Mouse (Mus musculus) heart, postnatal 25 days (tissue): Measurements from ENCODE around the gene Dvl1. TPM values are rescaled to one million over a fixed set of nuclear protein-coding genes. Genes with fewer than 3 reads are reported as not detected.

ENCODE experiments used
- DNase-seq: peaks from one replicate; pipeline ENCODE4 v3.0.0; 2022; ENCODE audit warnings: low spot score
- intact Hi-C: fragments of 180-260 bp; cut with DNase I; formaldehyde crosslinking; loops from one replicate; pipeline ENCODE4 v1.15.1; 2025
- total RNA-seq, 2 experiments: library from RNA; stranded (reverse); gene quantifications; 2 replicates each; pipeline ENCODE4 v1.2.3; 2021

Gene Dvl1
- total RNA-seq, 2 experiments from 2014 or later = 43.3 to 44.3 TPM

DNA sequence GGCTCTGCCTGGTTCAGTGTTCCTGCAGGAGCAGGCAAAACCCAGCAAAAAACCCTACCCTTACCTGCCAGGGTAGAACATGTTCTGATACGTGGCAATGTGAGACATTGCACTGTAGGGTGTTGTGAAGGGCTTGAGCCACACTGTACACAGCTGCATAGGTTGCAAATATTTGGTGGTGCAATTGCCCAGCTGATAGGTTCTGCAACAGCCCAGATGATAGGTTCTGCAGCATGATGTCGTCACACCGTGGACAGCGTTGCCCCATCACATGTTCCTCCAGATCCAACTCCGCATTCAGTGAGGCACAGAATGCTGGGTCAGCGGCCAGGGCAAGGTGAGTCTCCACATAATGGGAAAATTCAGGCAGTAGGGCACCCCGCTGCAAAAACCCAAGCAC lies 14.6 kb downstream of the Dvl1 start:
- intact Hi-C loops = no loop called here
- no peak for DNase-seq

DNA sequence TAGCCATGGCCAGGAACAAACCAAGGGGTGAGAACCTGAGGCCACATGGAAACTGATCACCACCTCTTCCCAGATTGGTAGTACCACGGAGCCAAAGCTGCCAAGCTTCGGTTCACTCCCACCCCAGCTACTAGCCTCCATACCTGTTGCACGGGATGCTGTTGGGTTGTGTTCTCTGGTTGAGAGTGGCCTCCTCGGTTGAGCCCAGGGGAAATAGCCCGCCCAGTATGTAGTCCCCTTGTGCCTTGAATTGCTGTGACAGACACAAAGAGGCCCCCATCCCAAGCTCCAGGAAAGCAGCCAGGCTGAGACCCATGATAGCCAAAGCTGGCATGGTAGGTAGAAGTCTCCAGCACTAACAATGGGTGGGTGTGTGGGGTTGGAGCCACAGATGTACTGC lies 15.8 kb downstream of the Dvl1 start, which contains the start of gene Tas1r3:
Gene Tas1r3, minus strand, starts transcription at position 362 of the 400 bp plus-strand sequence.
- intact Hi-C loops = no loop called here
- no peak for DNase-seq

DNA sequence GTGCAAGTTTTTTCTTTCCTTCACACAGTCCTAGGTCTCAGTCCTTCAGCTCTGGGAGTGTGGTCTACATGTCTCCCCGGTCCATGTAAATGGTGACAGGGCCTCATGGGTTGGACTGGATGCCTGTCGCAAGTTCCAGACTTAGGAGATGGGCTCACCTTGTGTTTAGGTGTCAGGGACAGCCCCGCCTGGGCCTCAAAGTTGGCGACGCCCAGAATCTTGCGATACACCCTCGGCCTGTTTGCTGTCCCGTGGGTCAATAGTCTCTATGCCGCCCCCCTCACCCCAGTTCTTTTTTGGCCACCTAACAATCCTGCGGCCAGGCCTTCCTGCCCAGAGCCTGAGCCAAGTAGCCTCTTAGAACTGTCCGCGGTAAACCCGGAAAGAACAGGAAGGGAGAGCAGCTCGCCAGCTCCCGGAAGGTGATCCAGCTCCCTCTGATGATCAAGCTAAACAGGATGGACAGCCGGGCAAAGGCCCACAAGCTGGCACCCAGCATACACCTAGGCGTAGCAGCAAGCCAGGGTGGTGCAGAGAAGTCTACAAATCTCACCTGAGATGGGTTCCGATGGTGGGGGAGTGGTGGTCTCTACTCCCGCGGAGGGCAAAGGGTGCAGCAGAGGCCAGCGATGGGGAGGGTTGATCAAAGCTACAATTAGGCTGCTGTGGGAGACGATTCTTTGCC lies 21.6 kb downstream of the Dvl1 start:
- intact Hi-C loops = loop anchor here (1.0 to 2.0 kb wide), 3 partner anchors 20 to 74 kb away; no protein-coding TSS in a partner anchor

DNA sequence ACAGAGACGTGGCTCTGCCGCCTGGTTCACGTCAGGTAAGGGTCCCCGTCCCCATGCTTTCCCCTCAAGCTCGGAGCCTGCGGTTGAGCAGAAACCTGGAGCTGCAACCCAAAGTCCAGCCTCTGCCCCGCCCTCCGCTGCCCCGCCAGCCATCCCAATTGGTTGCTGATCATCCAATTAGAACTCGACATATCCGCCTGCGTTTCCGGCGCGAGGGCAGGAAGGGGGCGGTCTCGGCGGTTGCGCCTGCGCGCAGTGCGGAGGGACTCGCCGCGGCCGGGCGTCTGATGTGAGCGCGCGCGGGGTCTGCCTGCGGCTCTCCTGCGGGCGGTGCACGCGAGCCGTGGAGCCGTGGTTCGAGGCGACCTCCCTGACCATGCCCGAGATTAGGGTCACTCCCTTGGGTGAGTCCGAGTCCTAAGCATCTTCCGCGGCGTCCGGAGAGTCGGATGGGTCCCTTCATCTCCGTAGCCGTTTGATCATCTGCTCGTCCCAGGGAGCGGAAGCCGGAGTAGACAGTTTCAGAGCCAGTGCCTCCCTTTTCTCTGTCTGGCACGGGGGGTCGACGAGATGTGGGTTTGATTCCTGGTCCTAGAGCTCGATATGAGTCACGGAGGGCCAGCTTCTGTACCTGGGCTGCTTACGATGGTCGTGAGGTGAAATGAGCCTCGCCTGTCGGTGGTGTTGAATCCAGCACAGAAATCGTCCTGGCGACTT lies 22.3 kb downstream of the Dvl1 start, which contains the start of the genes Cptp and Ints11:
Gene Cptp, minus strand, starts transcription at position 124 of the 717 bp plus-strand sequence.
Gene Ints11, plus strand, starts transcription at position 230 of the 717 bp plus-strand sequence.
- intact Hi-C loops = loop anchor here (1.0 to 2.0 kb wide), 3 partner anchors 19 to 73 kb away; no protein-coding TSS in a partner anchor
- peak; percentile 96 for DNase-seq

More for the DNA sequence above, 21.6 kb downstream of the Dvl1 start:
- no peak for DNase-seq

DNA sequence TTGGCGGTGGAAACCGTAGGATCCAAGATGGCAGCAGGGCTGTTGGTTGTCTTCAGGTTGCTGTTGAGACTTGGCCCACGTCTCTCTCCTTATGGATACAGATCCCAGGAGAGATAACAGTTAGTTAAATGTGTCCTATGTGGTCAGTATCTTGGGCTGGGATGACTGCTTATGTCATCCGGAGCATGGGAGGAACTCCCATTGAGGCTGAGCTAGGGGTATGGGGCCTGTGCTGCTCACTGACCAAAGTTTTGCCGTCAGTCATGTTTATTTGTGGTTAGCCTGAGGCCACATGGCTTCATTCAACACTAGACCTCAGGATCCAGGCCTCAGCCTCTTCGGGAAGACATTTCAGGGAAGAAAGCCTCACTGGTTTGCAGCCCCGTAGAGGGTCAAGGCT lies 24.2 kb downstream of the Dvl1 start:
- DNase-seq = no peak
- intact Hi-C loops = no loop called here

DNA sequence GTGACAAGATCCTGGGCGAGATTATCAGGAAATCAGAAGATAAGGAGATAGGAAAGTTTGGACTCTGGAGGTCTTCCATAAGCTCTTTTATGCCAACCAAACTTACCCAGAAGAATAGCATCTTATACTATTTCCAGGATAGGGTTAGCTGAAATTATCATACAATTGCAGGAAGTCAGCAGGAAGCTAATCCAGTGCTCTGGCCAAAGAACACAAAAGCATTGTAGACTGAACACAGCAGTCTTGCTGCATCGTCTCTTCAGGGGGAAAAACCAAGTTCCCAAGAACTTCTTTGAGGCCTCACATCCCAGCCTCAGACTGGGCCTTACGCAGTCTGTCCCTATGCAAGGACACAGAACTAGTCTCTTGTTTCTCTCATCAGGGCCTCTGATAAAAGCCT lies 36.4 kb downstream of the Dvl1 start:
- intact Hi-C loops = no loop called here
- no peak for DNase-seq

DNA sequence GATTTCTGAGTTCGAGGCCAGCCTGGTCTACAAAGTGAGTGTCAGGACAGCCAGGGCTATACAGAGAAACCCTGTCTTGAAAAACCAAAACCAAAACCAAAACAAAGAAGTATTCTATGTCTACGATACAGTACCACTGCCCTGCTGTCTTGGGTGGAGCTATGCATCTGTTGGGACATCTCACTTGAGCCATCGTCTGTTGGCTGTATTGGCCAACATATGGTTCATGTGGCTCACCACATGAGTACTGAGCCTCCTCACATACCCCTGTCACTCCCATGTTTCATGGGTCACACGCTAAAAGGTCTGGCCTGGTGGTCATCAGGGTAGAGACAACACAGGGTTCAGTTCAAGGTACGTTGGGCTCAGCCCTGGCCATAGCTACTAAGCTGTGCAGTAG lies 39.1 kb downstream of the Dvl1 start:
- intact Hi-C loops = no loop called here
- DNase-seq = no peak

DNA sequence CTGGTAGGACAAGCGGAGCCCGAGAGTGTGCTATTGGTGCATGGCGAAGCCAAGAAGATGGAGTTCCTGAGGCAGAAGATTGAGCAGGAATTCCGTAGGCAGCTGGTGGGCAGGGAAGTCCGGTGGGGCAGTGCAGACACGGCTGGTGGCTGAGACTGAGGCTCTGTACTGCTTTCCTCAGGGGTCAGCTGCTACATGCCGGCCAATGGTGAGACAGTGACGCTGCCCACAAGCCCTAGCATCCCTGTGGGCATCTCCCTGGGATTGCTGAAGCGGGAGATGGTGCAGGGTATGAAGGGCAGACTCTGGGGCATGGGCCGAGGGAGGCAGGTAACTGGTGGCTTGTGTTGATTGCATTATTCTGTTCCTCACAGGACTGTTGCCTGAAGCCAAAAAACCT lies 40.5 kb downstream of the Dvl1 start:
- intact Hi-C loops = loop anchor here (2.0 kb wide), 1 partner anchor 19 kb away; the partner anchor contains the start of genes Cptp and Ints11
- DNase-seq = no peak

DNA sequence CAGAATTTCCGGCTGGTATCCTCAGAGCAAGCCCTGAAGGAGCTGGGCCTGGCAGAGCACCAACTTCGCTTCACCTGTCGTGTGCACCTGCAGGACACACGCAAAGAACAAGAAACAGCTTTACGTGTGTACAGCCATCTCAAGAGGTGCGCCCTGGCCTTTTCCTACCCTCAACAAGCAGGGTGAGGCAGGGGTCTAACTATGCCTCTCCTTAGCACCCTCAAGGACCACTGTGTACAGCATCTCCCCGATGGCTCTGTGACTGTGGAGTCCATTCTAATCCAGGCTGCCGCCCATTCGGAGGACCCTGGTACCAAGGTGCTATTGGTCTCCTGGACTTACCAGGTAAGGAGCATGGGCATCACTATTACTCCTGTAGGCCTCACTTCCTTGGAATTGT lies 41.0 kb downstream of the Dvl1 start:
- intact Hi-C loops = loop anchor here (2.0 kb wide), 1 partner anchor 19 kb away; the partner anchor contains the start of genes Cptp and Ints11
- no peak for DNase-seq

DNA sequence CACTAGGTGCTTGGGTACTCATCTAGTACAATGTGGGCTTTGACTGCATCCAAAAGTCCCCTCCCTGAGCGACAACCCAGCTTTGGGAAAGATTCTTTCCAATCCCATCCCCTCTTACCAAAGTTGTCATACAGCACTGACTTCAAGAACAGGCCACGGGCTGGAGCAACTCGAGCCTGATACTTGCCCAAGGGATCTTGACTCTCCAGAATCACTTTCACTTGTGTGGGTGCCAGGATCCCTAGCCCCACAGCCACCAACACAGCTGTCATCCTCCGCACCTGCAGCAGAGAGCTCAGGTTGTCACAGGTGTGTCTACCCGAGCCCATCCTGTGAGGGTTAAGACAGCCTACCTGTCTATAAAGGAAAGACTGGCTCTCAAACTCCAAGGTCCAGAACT lies 42.1 kb downstream of the Dvl1 start:
- no peak for DNase-seq
- intact Hi-C loops = loop anchor here (2.0 kb wide), 1 partner anchor 21 kb away; the partner anchor contains the start of genes Cptp and Ints11

DNA sequence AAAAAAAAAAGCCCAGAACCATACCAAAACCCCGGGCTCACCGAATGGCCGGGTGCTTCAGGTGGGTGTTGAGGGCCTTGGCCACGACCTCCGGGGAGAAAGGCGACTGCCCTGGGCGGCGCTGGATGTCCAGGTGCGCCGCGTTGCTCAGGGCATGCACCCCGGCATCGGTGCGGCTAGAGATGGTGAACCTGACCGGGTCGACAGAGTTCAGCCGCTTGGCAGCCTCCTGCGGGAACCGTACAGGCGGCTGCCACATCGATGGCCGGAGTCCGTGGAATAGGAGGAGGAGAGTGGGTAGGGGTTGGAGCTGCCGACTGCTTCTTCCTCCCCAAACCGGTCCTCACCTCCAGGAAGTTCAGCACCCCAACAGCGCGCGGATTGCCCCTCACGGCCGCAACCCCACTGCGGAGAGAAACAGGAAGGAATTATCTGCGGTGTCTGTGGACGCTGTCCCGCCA lies 43.8 kb downstream of the Dvl1 start:
- intact Hi-C loops = loop anchor here (5.0 kb wide), 1 partner anchor 59 kb away; the partner anchor contains the start of gene Aurkaip1
- no peak for DNase-seq

DNA sequence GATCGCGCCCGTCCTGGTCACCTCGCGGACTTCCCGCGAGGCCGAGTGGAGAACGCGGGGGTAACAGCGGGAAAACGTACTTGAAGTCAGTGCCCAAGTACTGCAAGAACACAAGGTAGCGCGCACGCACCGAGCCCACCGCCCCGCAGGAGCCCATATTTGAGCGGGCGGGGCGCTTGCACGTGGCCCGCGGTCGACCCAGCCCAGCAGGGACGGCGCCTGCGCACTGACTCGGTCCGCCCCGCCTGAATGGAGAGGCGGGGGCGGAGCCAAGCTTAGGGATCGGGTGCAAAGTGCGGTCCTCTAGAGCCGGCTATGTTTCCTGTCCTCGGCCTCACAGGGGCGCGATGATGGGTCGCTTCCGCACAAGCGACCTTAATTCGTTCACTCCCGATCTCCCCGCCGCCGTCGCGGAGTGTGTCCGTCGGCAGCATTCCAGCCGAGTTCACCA lies 44.4 kb downstream of the Dvl1 start, which contains the start of the genes Pusl1 and Acap3:
Gene Pusl1, minus strand, starts transcription at position 231 of the 451 bp plus-strand sequence.
Gene Acap3, plus strand, starts transcription at position 272 of the 451 bp plus-strand sequence.
- peak; percentile 90 for DNase-seq
- intact Hi-C loops = loop anchor here (2.0 to 5.0 kb wide), 2 partner anchors 49 to 59 kb away; partner anchors contain the start of gene Aurkaip1

DNA sequence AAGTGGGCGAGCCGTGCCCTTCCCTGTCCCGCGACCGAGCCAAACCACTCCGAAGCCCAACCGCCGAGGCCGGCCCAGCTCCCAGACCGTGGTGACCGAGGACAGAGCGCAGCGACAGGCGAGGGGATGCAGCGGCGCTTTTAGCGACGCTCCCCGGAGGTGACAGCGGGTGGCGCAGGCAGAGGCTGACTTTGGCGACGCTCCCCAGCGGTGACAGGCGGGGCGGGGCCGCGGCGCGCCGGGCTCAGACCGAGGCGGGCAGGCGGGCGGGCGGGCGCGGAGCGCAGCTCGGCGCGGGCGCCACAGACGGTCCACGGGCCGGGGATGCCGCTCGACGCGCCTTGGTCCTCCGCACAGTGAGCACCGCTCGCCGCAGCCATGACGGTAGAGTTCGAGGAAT lies 44.8 kb downstream of the Dvl1 start:
- DNase-seq = peak; percentile 70
- intact Hi-C loops = loop anchor here (2.0 to 5.0 kb wide), 2 partner anchors 49 to 60 kb away; partner anchors contain the start of gene Aurkaip1

DNA sequence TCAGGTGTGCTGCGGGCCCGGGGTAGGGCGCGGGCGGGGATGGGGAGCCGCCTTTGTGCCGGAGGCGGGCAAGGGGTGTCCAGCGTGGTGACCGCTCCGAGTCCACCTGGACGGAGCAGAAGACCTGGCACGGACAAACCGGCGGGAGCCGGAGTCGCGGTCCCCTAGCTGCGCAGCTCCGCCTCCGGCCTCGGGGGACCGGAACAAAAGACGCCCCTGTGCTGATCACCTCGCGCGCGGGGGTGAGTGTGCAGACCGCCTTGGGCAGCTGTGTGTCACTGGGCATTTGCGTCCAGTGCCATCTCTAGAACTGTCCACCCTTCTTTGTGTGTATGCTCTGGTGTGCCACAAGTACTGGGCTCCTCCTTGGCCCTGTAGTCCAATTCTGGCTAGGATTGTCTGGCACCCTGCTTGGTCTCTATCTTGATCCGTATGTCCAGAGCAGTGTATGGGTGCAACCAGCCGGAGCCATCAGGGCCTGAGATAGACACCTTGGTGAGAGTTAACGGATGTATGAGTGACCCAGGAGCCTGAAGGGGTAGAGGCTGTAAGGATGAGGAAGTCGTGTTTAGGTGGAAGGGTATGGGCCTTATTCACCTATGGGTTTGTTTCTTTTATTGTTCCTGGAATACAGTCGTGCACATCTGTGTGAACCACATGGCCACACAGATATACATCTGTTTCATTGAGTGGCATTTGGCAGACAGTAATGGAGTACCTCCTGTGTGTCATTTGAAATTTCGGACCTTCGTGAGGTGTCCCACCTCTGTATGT lies 45.4 kb downstream of the Dvl1 start:
- intact Hi-C loops = loop anchor here (2.0 to 5.0 kb wide), 2 partner anchors 48 to 60 kb away; partner anchors contain the start of gene Aurkaip1
- DNase-seq = no peak

DNA sequence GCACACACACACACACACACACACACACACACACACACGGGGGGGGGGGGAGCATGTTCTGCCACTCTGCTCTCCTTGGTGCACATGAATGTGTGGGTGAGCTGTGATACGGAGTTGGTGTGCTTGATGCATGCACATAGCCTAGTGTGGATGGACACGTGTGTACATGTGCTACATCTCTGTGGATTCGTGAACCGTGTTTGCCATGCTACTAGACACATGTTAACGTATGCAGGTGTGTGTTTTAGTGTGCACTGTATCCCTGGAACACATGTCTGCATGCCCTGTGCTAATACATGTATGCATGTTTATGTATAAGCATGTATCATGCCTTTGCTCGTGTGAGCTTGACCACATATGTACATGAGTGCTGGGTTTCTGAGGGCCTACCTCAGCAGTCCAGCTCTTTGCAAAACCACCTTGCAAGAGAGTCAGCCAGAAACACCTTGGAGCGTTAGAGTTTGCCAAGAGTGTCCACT lies 46.0 kb downstream of the Dvl1 start:
- intact Hi-C loops = loop anchor here (2.0 to 5.0 kb wide), 2 partner anchors 48 to 61 kb away; partner anchors contain the start of gene Aurkaip1

DNA sequence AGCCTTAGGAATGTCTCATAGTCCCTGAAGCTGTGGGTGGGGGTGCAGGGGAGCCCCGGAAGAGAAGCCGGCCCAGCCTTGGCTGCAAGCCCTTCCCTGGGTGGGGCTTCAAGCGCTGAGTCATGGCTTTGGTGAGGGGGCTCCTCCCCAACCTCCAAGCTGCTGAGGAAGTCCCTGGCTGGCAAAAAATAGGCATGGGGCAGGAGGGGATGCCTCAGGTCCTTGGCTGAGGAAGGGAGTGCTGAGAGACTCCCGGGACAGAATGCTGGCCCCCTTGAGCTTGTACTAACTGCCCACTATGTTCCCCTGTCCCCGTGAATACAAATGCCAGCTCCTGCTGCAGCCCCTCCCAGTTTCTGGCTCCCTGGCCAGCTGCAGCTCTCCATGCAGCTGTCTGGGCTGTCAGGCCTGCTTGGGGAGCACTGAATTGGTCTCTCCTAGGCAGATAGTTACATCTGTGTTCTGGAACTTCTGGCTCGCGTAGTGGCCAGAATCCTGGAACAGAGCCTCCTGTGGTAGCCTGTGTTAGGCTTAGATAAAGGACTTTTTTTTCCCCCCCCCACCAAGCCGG lies 47.2 kb downstream of the Dvl1 start:
- intact Hi-C loops = loop anchor here (1.0 to 5.0 kb wide), 2 partner anchors 47 to 62 kb away; partner anchors contain the start of genes Aurkaip1 and Dvl1
- DNase-seq = peak; percentile 82

More for the DNA sequence above, 46.0 kb downstream of the Dvl1 start:
- DNase-seq = no peak

DNA sequence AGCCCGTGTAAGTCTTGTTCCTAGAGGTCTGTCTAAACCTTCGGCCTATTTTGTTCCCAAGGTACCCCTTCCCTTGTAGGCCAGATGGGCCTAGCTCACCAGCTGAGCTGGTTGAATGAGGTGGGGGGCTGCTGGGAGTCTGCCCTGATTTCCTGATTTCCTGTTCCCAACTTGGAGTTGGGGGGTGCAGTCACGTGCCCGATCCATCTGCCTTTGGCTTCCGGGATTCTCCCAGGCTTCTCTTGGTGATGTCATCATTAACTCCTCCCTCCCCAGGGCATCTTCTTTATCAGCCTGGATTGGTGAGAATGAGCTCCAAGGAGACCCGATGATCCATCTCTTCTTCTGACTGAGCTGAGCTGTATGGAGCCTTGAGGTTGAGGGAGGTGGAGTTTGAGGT lies 48.0 kb downstream of the Dvl1 start:
- intact Hi-C loops = no loop called here
- peak; percentile 44 for DNase-seq

DNA sequence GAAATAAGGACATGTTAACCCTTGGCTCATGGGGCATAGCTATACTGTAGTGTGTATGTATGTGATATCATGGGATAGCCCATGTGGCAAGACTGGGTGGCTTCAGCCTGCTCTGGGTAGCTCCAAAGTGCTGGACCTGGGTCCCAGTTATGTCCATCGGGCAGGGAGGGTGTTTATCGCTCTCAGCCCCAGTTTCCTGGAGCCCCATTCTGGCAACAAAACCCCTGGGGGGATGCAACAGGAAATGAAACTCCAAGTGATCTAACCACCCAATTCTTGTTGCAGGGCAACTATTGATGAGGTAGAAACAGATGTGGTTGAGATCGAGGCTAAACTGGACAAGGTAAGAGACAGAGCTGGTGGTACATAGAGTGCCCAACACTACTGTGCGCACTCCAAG lies 48.6 kb downstream of the Dvl1 start:
- intact Hi-C loops = no loop called here
- no peak for DNase-seq

DNA sequence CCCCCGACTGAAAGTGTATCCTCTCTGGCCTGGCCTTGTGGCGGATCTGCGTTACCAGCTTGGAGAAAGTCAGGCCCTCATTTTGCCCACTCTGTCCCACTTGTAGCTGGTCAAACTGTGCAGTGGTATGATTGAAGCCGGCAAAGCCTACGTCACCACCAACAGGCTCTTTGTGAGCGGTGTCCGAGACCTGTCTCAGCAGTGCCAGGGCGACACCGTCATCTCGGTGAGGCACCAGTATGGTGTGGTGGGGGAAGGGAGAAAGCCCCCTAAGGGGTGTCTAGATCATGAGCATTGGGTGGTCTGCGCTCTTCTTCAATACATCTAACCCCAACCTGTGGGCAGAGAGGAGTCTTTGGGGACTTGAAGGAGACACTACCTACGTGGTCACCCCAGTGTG lies 49.3 kb downstream of the Dvl1 start:
- intact Hi-C loops = no loop called here
- DNase-seq = no peak
